Mouse (Mus musculus) olfactory bulb, adult 2 months (tissue): ENCODE data around the gene Prdm2.

Source experiments
- CTCF ChIP-seq: fragments of 200-500 bp; IDR thresholded peaks from 2 replicates; pipeline ENCODE4 v1.5.1; 2012; ENCODE audit warnings: low read depth, mild to moderate bottlenecking, low read length, moderate library complexity; ENCODE audit not compliant: insufficient read depth
- POLR2A ChIP-seq: fragments of 200-500 bp; IDR thresholded peaks from 2 replicates; pipeline ENCODE4 v1.6.1; 2012; ENCODE audit warnings: mild to moderate bottlenecking, low read depth, low read length, moderate library complexity; ENCODE audit not compliant: insufficient read depth

- TF ChIP-seq CTCF (no peak), POLR2A (no peak)
Measured at GRCm38 (mm10) chr4:143211584-143212340, 1.0 kb downstream of the Prdm2 start.
